Comparison of ENCODE assay signal across 9 mouse cellular contexts in genomic region chr9:44317452-44317851, GRCm38 (mm10). TPM values are rescaled to one million over a fixed set of nuclear protein-coding genes. Genes with fewer than 3 reads are reported as not detected.
DNase-seq lines count a peak whose midpoint lies in the region; ATAC-seq and TF ChIP-seq lines count a peak whose summit lies in the region.
"Had no signal": no experiment of that assay in that cellular context is flagged by ENCODE, and none has a peak within 500 bp of the region (broad histone marks: within the 10 kb centered on the region; RNA-seq: fewer than 3 reads in every experiment).

No protein-coding gene starts in this region.

- WGBS in heart, postnatal 0 days, result 73% methylated on average over 4 of the region's 4 CpGs
- 64% methylated on average over 4 of the region's 4 CpGs for WGBS in hindbrain, postnatal 0 days
- WGBS in midbrain, embryonic 12.5 days, result 69% methylated on average over 4 of the region's 4 CpGs

- TF ChIP-seq EP300 in heart, postnatal 0 days (IDR thresholded peaks at IDR 0.05; ENCODE audit: low read depth), result no peak

- no peak overlapping the region for H3K27ac ChIP-seq in heart, postnatal 0 days (ENCODE audit: low read depth)
- H3K27ac ChIP-seq in bone marrow macrophage, adult 2 months (ENCODE audit: insufficient read depth, low read depth, low read length), result peak overlapping the region; percentile 74; the same call in 1 of the 2 replicates
- no peak overlapping the region for H3K27ac ChIP-seq in hindbrain, postnatal 0 days
- no peak overlapping the region for H3K27ac ChIP-seq in midbrain, embryonic 12.5 days (replicated peaks)

- 0 out of 2 replicates have a peak overlapping the region, but pooled peaks have one; percentile 89 for H3K4me2 ChIP-seq in heart, postnatal 0 days (ENCODE audit: low read depth, low read length)
- peak overlapping the region; percentile 88; the same call in 1 of the 2 replicates for H3K4me2 ChIP-seq in hindbrain, postnatal 0 days (ENCODE audit: low read depth, low read length)
- H3K4me2 ChIP-seq in midbrain, embryonic 12.5 days (replicated peaks), result peak overlapping the region; percentile 92

- H3K27me3 ChIP-seq in heart, postnatal 0 days (ENCODE audit: control insufficient read depth, insufficient read depth, low read length), result no peaks in the 10 kb centered on the region
- no peaks in the 10 kb centered on the region for H3K27me3 ChIP-seq in hindbrain, postnatal 0 days (ENCODE audit: insufficient read depth, low read length)
- H3K27me3 ChIP-seq in midbrain, embryonic 12.5 days, result no peaks in the 10 kb centered on the region; the same call in none of the 2 replicates

- ATAC-seq in heart, postnatal 0 days (ENCODE audit: insufficient read depth, low read depth), result no peak
- ATAC-seq in hindbrain, postnatal 0 days, result no peak
- ATAC-seq in midbrain, embryonic 12.5 days (ENCODE audit: low FRiP score, low read depth), result no peak
- no peak for ATAC-seq in CD4-positive, CD25-positive, alpha-beta regulatory T cell, adult 4 months

- no peak overlapping the region for H3K4me3 ChIP-seq in heart, postnatal 0 days (ENCODE audit: low read depth, low read length)
- peak overlapping the region; percentile 94 for H3K4me3 ChIP-seq in bone marrow macrophage, adult 2 months (ENCODE audit: insufficient read depth, low read length)
- H3K4me3 ChIP-seq in hindbrain, postnatal 0 days (ENCODE audit: low read length), result no peak overlapping the region
- H3K4me3 ChIP-seq in midbrain, embryonic 12.5 days, result no peak overlapping the region

- H3K9ac ChIP-seq in heart, postnatal 0 days (replicated peaks; ENCODE audit: low read depth, low read length), result no peak overlapping the region
- no peak overlapping the region for H3K9ac ChIP-seq in hindbrain, postnatal 0 days (replicated peaks; ENCODE audit: low read length)
- H3K9ac ChIP-seq in midbrain, embryonic 12.5 days (replicated peaks), result no peak overlapping the region

- H3K9me3 ChIP-seq in heart, postnatal 0 days (replicated peaks; ENCODE audit: control insufficient read depth, low read length), result no peaks in the 10 kb centered on the region
- H3K9me3 ChIP-seq in hindbrain, postnatal 0 days (ENCODE audit: low read length), result no peaks in the 10 kb centered on the region
- no peaks in the 10 kb centered on the region for H3K9me3 ChIP-seq in midbrain, embryonic 12.5 days

- H3K36me3 ChIP-seq in heart, postnatal 0 days (replicated peaks; ENCODE audit: control insufficient read depth, insufficient read depth, low read length), result peaks cover 44% of the 10 kb centered on the region
- peaks cover 27% of the 10 kb centered on the region for H3K36me3 ChIP-seq in hindbrain, postnatal 0 days (ENCODE audit: insufficient read depth, low read length)
- peaks cover 43% of the 10 kb centered on the region for H3K36me3 ChIP-seq in midbrain, embryonic 12.5 days

- no peak for TF ChIP-seq POLR2A in bone marrow macrophage, adult 2 months (IDR thresholded peaks at IDR 0.05; ENCODE audit: borderline replicate concordance, low read depth, low read length)

- peaks cover 20% of the 10 kb centered on the region for H3K4me1 ChIP-seq in heart, postnatal 0 days (ENCODE audit: control insufficient read depth, insufficient read depth)
- peaks cover 29% of the 10 kb centered on the region for H3K4me1 ChIP-seq in bone marrow macrophage, adult 2 months (ENCODE audit: control insufficient read depth, insufficient read depth, low read length)
- H3K4me1 ChIP-seq in hindbrain, postnatal 0 days (ENCODE audit: insufficient read depth, low read length), result peaks cover 18% of the 10 kb centered on the region
- peaks cover 31% of the 10 kb centered on the region for H3K4me1 ChIP-seq in midbrain, embryonic 12.5 days

- TF ChIP-seq CTCF in heart, postnatal 0 days (IDR thresholded peaks at IDR 0.05; ENCODE audit: low read depth), result no peak
- TF ChIP-seq CTCF in bone marrow macrophage, adult 2 months (IDR thresholded peaks at IDR 0.05; ENCODE audit: low read depth, low read length), result no peak
- no peak for TF ChIP-seq CTCF in hindbrain, postnatal 0 days (IDR thresholded peaks at IDR 0.05; ENCODE audit: low read depth)

- no peak for DNase-seq in heart, postnatal 0 days (ENCODE audit: low spot score)
- no peak for DNase-seq in heart, adult 8-10 months (ENCODE audit: low spot score)
- DNase-seq in hindbrain, postnatal 0 days (ENCODE audit: low spot score), result no peak
- no peak for DNase-seq in urinary bladder, adult 2 months (ENCODE audit: low spot score)
- no peak for DNase-seq in frontal cortex, postnatal 36 days (ENCODE audit: low spot score in 2 of 2)
- DNase-seq: kidney, adult 11 months had no signal

RNA-seq across cellular contexts. Expression of gene C2cd2l, which starts 2.6 kb away (rescaled TPM):
- 14.5 and 16.8 TPM in 2 replicates for total RNA-seq in heart, postnatal 0 days (2014; rRNA removed; ENCODE audit: low replicate concordance)
- 4.7 and 5.0 TPM in 2 replicates for polyA plus RNA-seq in heart, postnatal 0 days (2015; fragmentation: Nextera tagmentation; extraction: Ambion mirVana)
- 10 to 100 TPM; 12.7 to 19.2 (median 14.1) TPM for total RNA-seq in heart, adult 8-10 months (2022)
- polyA plus RNA-seq in bone marrow macrophage, adult 2 months (2012; ENCODE audit: insufficient read depth, insufficient read length, missing spikeins), result 19.9 and 24.0 TPM in 2 replicates
- total RNA-seq in hindbrain, postnatal 0 days (2014; rRNA removed), result 50.5 and 55.6 TPM in 2 replicates
- 19.6 and 22.8 TPM in 2 replicates for polyA plus RNA-seq in hindbrain, postnatal 0 days (2015; fragmentation: Nextera tagmentation; extraction: Ambion mirVana)
- polyA plus RNA-seq in midbrain, embryonic 12.5 days (2016; fragmentation: Nextera tagmentation; extraction: Ambion mirVana), result 19.0 and 19.7 TPM in 2 replicates
- 1 to 10 TPM; 3.2 to 3.6 TPM for polyA plus RNA-seq in CD4-positive, CD25-positive, alpha-beta regulatory T cell, adult 4 months (2017; shearing (Covaris generic))
- polyA plus RNA-seq in urinary bladder, adult 2 months (2012; rRNA removed), result 30.5 and 31.4 TPM in 2 replicates

RNA-seq across cellular contexts. Expression of gene Dpagt1, which starts 8.4 kb away (rescaled TPM):
- 27.6 and 33.3 TPM in 2 replicates for total RNA-seq in heart, postnatal 0 days (2014; rRNA removed; ENCODE audit: low replicate concordance)
- polyA plus RNA-seq in heart, postnatal 0 days (2015; fragmentation: Nextera tagmentation; extraction: Ambion mirVana), result 24.5 and 25.2 TPM in 2 replicates
- 10 to 100 TPM; 19.4 to 23.5 (median 20.5) TPM for total RNA-seq in heart, adult 8-10 months (2022)
- polyA plus RNA-seq in bone marrow macrophage, adult 2 months (2012; ENCODE audit: insufficient read depth, insufficient read length, missing spikeins), result 44.7 and 49.6 TPM in 2 replicates
- 16.4 and 24.6 TPM in 2 replicates for total RNA-seq in hindbrain, postnatal 0 days (2014; rRNA removed)
- 30.9 and 34.9 TPM in 2 replicates for polyA plus RNA-seq in hindbrain, postnatal 0 days (2015; fragmentation: Nextera tagmentation; extraction: Ambion mirVana)
- 34.7 and 39.1 TPM in 2 replicates for polyA plus RNA-seq in midbrain, embryonic 12.5 days (2016; fragmentation: Nextera tagmentation; extraction: Ambion mirVana)
- polyA plus RNA-seq in CD4-positive, CD25-positive, alpha-beta regulatory T cell, adult 4 months (2017; shearing (Covaris generic)), result 10 to 100 TPM; 15.7 to 16.0 TPM
- polyA plus RNA-seq in urinary bladder, adult 2 months (2012; rRNA removed), result 24.7 and 25.8 TPM in 2 replicates

RNA-seq across cellular contexts. Expression of gene Hinfp, which starts 12.0 kb away (rescaled TPM):
- total RNA-seq in heart, postnatal 0 days (2014; rRNA removed; ENCODE audit: low replicate concordance), result 14.8 and 26.3 TPM in 2 replicates
- polyA plus RNA-seq in heart, postnatal 0 days (2015; fragmentation: Nextera tagmentation; extraction: Ambion mirVana), result 7.6 and 9.4 TPM in 2 replicates
- 1 to 10 TPM; 4.5 to 7.2 (median 6.3) TPM for total RNA-seq in heart, adult 8-10 months (2022)
- polyA plus RNA-seq in bone marrow macrophage, adult 2 months (2012; ENCODE audit: insufficient read depth, insufficient read length, missing spikeins), result 23.8 and 28.0 TPM in 2 replicates
- total RNA-seq in hindbrain, postnatal 0 days (2014; rRNA removed), result 28.4 and 38.6 TPM in 2 replicates
- polyA plus RNA-seq in hindbrain, postnatal 0 days (2015; fragmentation: Nextera tagmentation; extraction: Ambion mirVana), result 14.8 and 15.2 TPM in 2 replicates
- 33.9 and 38.5 TPM in 2 replicates for polyA plus RNA-seq in midbrain, embryonic 12.5 days (2016; fragmentation: Nextera tagmentation; extraction: Ambion mirVana)
- polyA plus RNA-seq in CD4-positive, CD25-positive, alpha-beta regulatory T cell, adult 4 months (2017; shearing (Covaris generic)), result 10 to 100 TPM; 20.0 to 23.4 TPM
- polyA plus RNA-seq in urinary bladder, adult 2 months (2012; rRNA removed), result 20.2 and 22.7 TPM in 2 replicates

RNA-seq across cellular contexts. Expression of gene H2afx, which starts 17.0 kb away (rescaled TPM):
- 285 and 447 TPM in 2 replicates for total RNA-seq in heart, postnatal 0 days (2014; rRNA removed; ENCODE audit: low replicate concordance)
- polyA plus RNA-seq in heart, postnatal 0 days (2015; fragmentation: Nextera tagmentation; extraction: Ambion mirVana), result 69.3 and 71.2 TPM in 2 replicates
- total RNA-seq in heart, adult 8-10 months (2022), result 10 to 100 TPM; 10.5 to 12.3 (median 11.4) TPM
- polyA plus RNA-seq in bone marrow macrophage, adult 2 months (2012; ENCODE audit: insufficient read depth, insufficient read length, missing spikeins), result 43.6 and 57.0 TPM in 2 replicates
- total RNA-seq in hindbrain, postnatal 0 days (2014; rRNA removed), result 272 and 314 TPM in 2 replicates
- 123 and 136 TPM in 2 replicates for polyA plus RNA-seq in hindbrain, postnatal 0 days (2015; fragmentation: Nextera tagmentation; extraction: Ambion mirVana)
- polyA plus RNA-seq in midbrain, embryonic 12.5 days (2016; fragmentation: Nextera tagmentation; extraction: Ambion mirVana), result 351 and 363 TPM in 2 replicates
- 10 to 100 TPM; 11.3 to 14.7 TPM for polyA plus RNA-seq in CD4-positive, CD25-positive, alpha-beta regulatory T cell, adult 4 months (2017; shearing (Covaris generic))
- polyA plus RNA-seq in urinary bladder, adult 2 months (2012; rRNA removed), result 19.8 and 22.1 TPM in 2 replicates

RNA-seq across cellular contexts. Expression of gene Hmbs, which starts 26.6 kb away (rescaled TPM):
- 61.5 and 96.3 TPM in 2 replicates for total RNA-seq in heart, postnatal 0 days (2014; rRNA removed; ENCODE audit: low replicate concordance)
- 81.3 and 84.0 TPM in 2 replicates for polyA plus RNA-seq in heart, postnatal 0 days (2015; fragmentation: Nextera tagmentation; extraction: Ambion mirVana)
- 10 to 100 TPM; 42.1 to 48.8 (median 45.4) TPM for total RNA-seq in heart, adult 8-10 months (2022)
- 22.4 and 25.8 TPM in 2 replicates for polyA plus RNA-seq in bone marrow macrophage, adult 2 months (2012; ENCODE audit: insufficient read depth, insufficient read length, missing spikeins)
- total RNA-seq in hindbrain, postnatal 0 days (2014; rRNA removed), result 38.7 and 38.8 TPM in 2 replicates
- polyA plus RNA-seq in hindbrain, postnatal 0 days (2015; fragmentation: Nextera tagmentation; extraction: Ambion mirVana), result 64.3 and 67.3 TPM in 2 replicates
- 96.4 and 109 TPM in 2 replicates for polyA plus RNA-seq in midbrain, embryonic 12.5 days (2016; fragmentation: Nextera tagmentation; extraction: Ambion mirVana)
- polyA plus RNA-seq in CD4-positive, CD25-positive, alpha-beta regulatory T cell, adult 4 months (2017; shearing (Covaris generic)), result 10 to 100 TPM; 23.7 to 24.0 TPM
- polyA plus RNA-seq in urinary bladder, adult 2 months (2012; rRNA removed), result 34.4 and 40.7 TPM in 2 replicates
